ENCODE assay signal across 11 mouse cellular contexts in the genomic region with DNA sequence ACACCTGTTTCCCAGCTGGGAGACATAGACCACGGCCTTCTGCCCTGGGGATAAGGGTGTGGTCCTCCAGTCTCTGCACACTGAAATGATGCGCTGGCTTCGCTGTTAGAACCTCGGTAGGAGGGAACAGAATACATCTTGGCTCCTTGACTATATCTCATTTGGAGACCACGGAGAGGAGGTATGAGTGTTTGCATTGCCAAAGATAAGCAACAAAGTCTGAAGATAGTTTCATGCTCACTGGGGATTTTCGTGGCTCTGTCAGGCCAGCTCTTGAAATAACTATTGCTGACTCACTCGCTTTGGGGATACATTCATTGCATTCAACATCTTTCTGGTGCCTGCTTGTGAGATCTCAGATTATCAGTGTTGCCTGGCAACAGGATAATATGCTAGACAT. TPM values are rescaled to one million over a fixed set of nuclear protein-coding genes. Genes with fewer than 3 reads are reported as not detected.
DNase-seq lines count a peak whose midpoint lies in the region; ATAC-seq and TF ChIP-seq lines count a peak whose summit lies in the region.
"Had no signal": no experiment of that assay in that cellular context is flagged by ENCODE, and none has a peak within 500 bp of the region (broad histone marks: within the 10 kb centered on the region; RNA-seq: fewer than 3 reads in every experiment).

No protein-coding gene starts in this region.

- no peaks in the 10 kb centered on the region for H3K36me3 ChIP-seq in hindbrain, postnatal 0 days (ENCODE audit: insufficient read depth, low read length)
- no peaks in the 10 kb centered on the region for H3K36me3 ChIP-seq in hindbrain, embryonic 12.5 days

- H3K9ac ChIP-seq in hindbrain, postnatal 0 days (replicated peaks; ENCODE audit: low read length), result no peak overlapping the region
- no peak overlapping the region for H3K9ac ChIP-seq in hindbrain, embryonic 12.5 days

- TF ChIP-seq CTCF in hindbrain, postnatal 0 days (IDR thresholded peaks at IDR 0.05; ENCODE audit: low read depth), result no peak

- 0 out of 2 replicates have a peak, but pooled peaks cover 3% of the 10 kb centered on the region for H3K4me1 ChIP-seq in hindbrain, postnatal 0 days (ENCODE audit: insufficient read depth, low read length)
- no peaks in the 10 kb centered on the region for H3K4me1 ChIP-seq in hindbrain, embryonic 12.5 days

- no peak overlapping the region for H3K4me3 ChIP-seq in hindbrain, postnatal 0 days (ENCODE audit: low read length)
- no peak overlapping the region for H3K4me3 ChIP-seq in hindbrain, embryonic 12.5 days

- ATAC-seq in hindbrain, postnatal 0 days, result no peak
- no peak for ATAC-seq in hindbrain, embryonic 12.5 days (ENCODE audit: low FRiP score)
- ATAC-seq in megakaryocyte, adult 5-6 weeks (ENCODE audit: poor library complexity, severe bottlenecking), result no peak

- H3K27ac ChIP-seq in hindbrain, postnatal 0 days, result no peak overlapping the region
- H3K27ac ChIP-seq in hindbrain, embryonic 12.5 days, result no peak overlapping the region
- H3K27ac ChIP-seq: stomach, postnatal 0 days had no signal

- peak; percentile 31 for DNase-seq in hindbrain, postnatal 0 days (ENCODE audit: low spot score)
- DNase-seq in brain, adult 2 months (ENCODE audit: low read depth, low spot score), result peak; percentile 90
- DNase-seq in layer of hippocampus, postnatal 14 days (ENCODE audit: low spot score in 2 of 2), result peak; percentile 21 to 41
- DNase-seq in right cerebral cortex, postnatal 36 days (ENCODE audit: low spot score in 2 of 2), result peak; percentile 55 to 66
- no peak for DNase-seq in cerebellum, adult 11-12 months
- no peak for DNase-seq in ovary, postnatal 10 days (ENCODE audit: low spot score)
- DNase-seq: adrenal gland, postnatal 14 days; lung, adult 18-20 months had no signal

- H3K9me3 ChIP-seq in hindbrain, postnatal 0 days (ENCODE audit: low read length), result no peaks in the 10 kb centered on the region
- no peaks in the 10 kb centered on the region for H3K9me3 ChIP-seq in hindbrain, embryonic 12.5 days (replicated peaks)

- no peaks in the 10 kb centered on the region for H3K27me3 ChIP-seq in hindbrain, postnatal 0 days (ENCODE audit: insufficient read depth, low read length)
- no peaks in the 10 kb centered on the region for H3K27me3 ChIP-seq in hindbrain, embryonic 12.5 days

- WGBS in hindbrain, postnatal 0 days, result 67% methylated on average over 7 of the region's 7 CpGs
- 82% methylated on average over 7 of the region's 7 CpGs for WGBS in hindbrain, embryonic 12.5 days

- no peak overlapping the region for H3K4me2 ChIP-seq in hindbrain, postnatal 0 days (ENCODE audit: low read depth, low read length)
- no peak overlapping the region for H3K4me2 ChIP-seq in hindbrain, embryonic 12.5 days (replicated peaks)

RNA-seq across cellular contexts. Expression of a gene that starts 44.0 kb away (rescaled TPM):
- 9.3 and 11.6 TPM in 2 replicates for total RNA-seq in hindbrain, postnatal 0 days (2014; rRNA removed)
- polyA plus RNA-seq in hindbrain, postnatal 0 days (2015; fragmentation: Nextera tagmentation; extraction: Ambion mirVana), result 8.6 and 9.0 TPM in 2 replicates
- polyA plus RNA-seq in hindbrain, embryonic 12.5 days (2016; fragmentation: Nextera tagmentation; extraction: Ambion mirVana), result 0.90 and 1.6 TPM in 2 replicates
- total RNA-seq in layer of hippocampus, postnatal 14 days (2021), result 10 to 100 TPM; 49.6 to 55.6 TPM
- total RNA-seq in megakaryocyte, adult 5-6 weeks (2015), result 1.7 and 2.1 TPM in 2 replicates
- 4.1 and 7.7 TPM in 2 replicates for total RNA-seq in megakaryocyte, adult 5-6 weeks (2017)

Comparison
In these comparisons a context has a peak if more than half of its experiments do, and no peak if none do; other contexts are left out.
1. DNase-seq: peak in hindbrain, postnatal 0 days (single experiment), brain, adult 2 months (single experiment), layer of hippocampus, postnatal 14 days (2 of 2) and right cerebral cortex, postnatal 36 days (2 of 2); none in cerebellum, adult 11-12 months (single experiment) and ovary, postnatal 10 days (single experiment).